Mouse (Mus musculus) forebrain, embryonic 16.5 days (tissue): ENCODE results near the gene Erich4. TPM values are rescaled to one million over a fixed set of nuclear protein-coding genes. Genes with fewer than 3 reads are reported as not detected.

ENCODE experiments used
- ATAC-seq: fragments of 200-750 bp; cut with Nextera tagmentation; 2 replicates; pipeline ENCODE4 v1.8.0; 2017; ENCODE audit warnings: mild to moderate bottlenecking, moderate library complexity
- H3K27ac ChIP-seq: fragments of 300-500 bp; sonication (generic); 2 replicates; pipeline ENCODE4 v1.5.1; 2014; ENCODE audit warnings: low read length, control low read depth
- H3K27me3 ChIP-seq: fragments of 300-500 bp; sonication (generic); replicated peaks from 2 replicates; pipeline ENCODE4 v1.6.1; 2014; ENCODE audit warnings: low read length; ENCODE audit not compliant: control insufficient read depth, insufficient read depth
- H3K36me3 ChIP-seq: fragments of 300-500 bp; sonication (generic); 2 replicates; pipeline ENCODE4 v1.6.1; 2014; ENCODE audit not compliant: control insufficient read depth, insufficient read depth
- H3K4me1 ChIP-seq: fragments of 300-500 bp; sonication (generic); replicated peaks from 2 replicates; pipeline ENCODE4 v1.6.1; 2014; ENCODE audit warnings: low read length; ENCODE audit not compliant: control insufficient read depth, insufficient read depth
- H3K4me2 ChIP-seq: fragments of 300-500 bp; sonication (generic); 2 replicates; pipeline ENCODE4 v1.6.1; 2014; ENCODE audit warnings: mild to moderate bottlenecking, low read length, control low read depth
- H3K4me3 ChIP-seq: fragments of 300-500 bp; sonication (generic); replicated peaks from 2 replicates; pipeline ENCODE4 v1.5.1; 2014; ENCODE audit warnings: mild to moderate bottlenecking, low read length, control low read depth
- H3K9ac ChIP-seq: fragments of 300-500 bp; sonication (generic); replicated peaks from 2 replicates; pipeline ENCODE4 v1.6.1; 2014; ENCODE audit warnings: low read depth, low read length, control low read depth
- H3K9me3 ChIP-seq: fragments of 300-500 bp; sonication (generic); 2 replicates; pipeline ENCODE4 v1.6.1; 2016; ENCODE audit warnings: low read length; ENCODE audit not compliant: control insufficient read depth
- WGBS: fragments of 180-500 bp; shearing (Covaris S2); extraction: QIAGEN DNeasy Blood & Tissue Kit; methylation state at CpG from one replicate; pipeline ENCODE4 v1.1.7; 2014; 5-methylcytosine and 5-hydroxymethylcytosine counted together
- polyA plus RNA-seq: library from polyadenylated mRNA; unstranded; fragments of >200 nt; fragmentation: Nextera tagmentation; extraction: Ambion mirVana; gene quantifications from 2 replicates; pipeline ENCODE4 v1.2.1, GENCODE M21; 2015

Gene Erich4
- polyA plus RNA-seq, 1 experiment from 2014 or later, result 0.39 TPM

GRCm38 (mm10) chr7:25617376-25618160, 1.9 kb upstream of the Erich4 start:
- Histone ChIP-seq H3K4me3 (no peak overlapping the region), H3K36me3 (peaks cover 4% of the 10 kb centered on the region; the same call in 1 of the 2 replicates), H3K9me3 (no peaks in the 10 kb centered on the region), H3K4me2 (no peak overlapping the region), H3K27ac (no peak overlapping the region), H3K9ac (no peak overlapping the region), H3K27me3 (0 out of 2 replicates have a peak, but pooled peaks cover 3% of the 10 kb centered on the region), H3K4me1 (peaks cover 3% of the 10 kb centered on the region)
- ATAC-seq, result no peak
- 82% methylated on average over 10 of the region's 10 CpGs for WGBS

- H3K4me2 ChIP-seq, result no peak overlapping the region
- H3K36me3 ChIP-seq, result no peaks in the 10 kb centered on the region
- no peak overlapping the region for H3K4me3 ChIP-seq
- H3K27ac ChIP-seq, result no peak overlapping the region
- WGBS, result 68% methylated on average over 21 of the region's 21 CpGs
- ATAC-seq, result no peak
- H3K9ac ChIP-seq, result no peak overlapping the region
- peaks cover 3% of the 10 kb centered on the region for H3K4me1 ChIP-seq
- H3K27me3 ChIP-seq, result 0 out of 2 replicates have a peak, but pooled peaks cover 3% of the 10 kb centered on the region
- no peaks in the 10 kb centered on the region for H3K9me3 ChIP-seq
These were observed 624 bp downstream of the Erich4 start for GRCm38 (mm10) chr7:25614831-25615705.

- no peaks in the 10 kb centered on the region for H3K9me3 ChIP-seq
- WGBS, result 92% methylated on average over 5 of the region's 5 CpGs
- no peak for ATAC-seq
- 0 out of 2 replicates have a peak, but pooled peaks cover 3% of the 10 kb centered on the region for H3K27me3 ChIP-seq
- no peaks in the 10 kb centered on the region for H3K36me3 ChIP-seq
- H3K9ac ChIP-seq, result no peak overlapping the region
- H3K27ac ChIP-seq, result no peak overlapping the region
- H3K4me1 ChIP-seq, result peaks cover 3% of the 10 kb centered on the region; the same call in 1 of the 2 replicates
- no peak overlapping the region for H3K4me2 ChIP-seq
- H3K4me3 ChIP-seq, result no peak overlapping the region
These were observed 1.6 kb downstream of the Erich4 start for GRCm38 (mm10) chr7:25614086-25614485.

GRCm38 (mm10) chr7:25611501-25611900, 4.2 kb downstream of the Erich4 start:
- H3K27me3 ChIP-seq, result no peaks in the 10 kb centered on the region
- no peak for ATAC-seq
- H3K27ac ChIP-seq, result no peak overlapping the region
- no peaks in the 10 kb centered on the region for H3K4me1 ChIP-seq
- no peak overlapping the region for H3K4me3 ChIP-seq
- H3K36me3 ChIP-seq, result no peaks in the 10 kb centered on the region
- no peak overlapping the region for H3K4me2 ChIP-seq
- H3K9me3 ChIP-seq, result no peaks in the 10 kb centered on the region
- 43% methylated on average over 7 of the region's 7 CpGs for WGBS
- no peak overlapping the region for H3K9ac ChIP-seq

- H3K4me1 ChIP-seq, result no peaks in the 10 kb centered on the region
- WGBS, result 44% methylated on average over 6 of the region's 6 CpGs
- ATAC-seq, result no peak
These were observed 5.6 kb downstream of the Erich4 start for GRCm38 (mm10) chr7:25610056-25610455.

GRCm38 (mm10) chr7:25607196-25607595, 8.5 kb downstream of the Erich4 start:
- no peaks in the 10 kb centered on the region for H3K27me3 ChIP-seq
- no peaks in the 10 kb centered on the region for H3K36me3 ChIP-seq
- ATAC-seq, result no peak
- 92% methylated on average over 2 of the region's 2 CpGs for WGBS
- no peak overlapping the region for H3K9ac ChIP-seq
- no peaks in the 10 kb centered on the region for H3K9me3 ChIP-seq
- no peaks in the 10 kb centered on the region for H3K4me1 ChIP-seq
- no peak overlapping the region for H3K4me3 ChIP-seq
- no peak overlapping the region for H3K27ac ChIP-seq
- H3K4me2 ChIP-seq, result no peak overlapping the region

More at GRCm38 (mm10) chr7:25610056-25610455, 5.6 kb downstream of the Erich4 start:
- Histone ChIP-seq H3K4me2 (no peak overlapping the region), H3K9me3 (no peaks in the 10 kb centered on the region), H3K27me3 (no peaks in the 10 kb centered on the region), H3K36me3 (no peaks in the 10 kb centered on the region), H3K4me3 (no peak overlapping the region), H3K9ac (no peak overlapping the region), H3K27ac (no peak overlapping the region)

GRCm38 (mm10) chr7:25606625-25607063, 9.0 kb downstream of the Erich4 start:
- ATAC-seq, result no peak
- H3K4me3 ChIP-seq, result no peak overlapping the region
- H3K4me2 ChIP-seq, result no peak overlapping the region
- H3K27ac ChIP-seq, result no peak overlapping the region
- no peak overlapping the region for H3K9ac ChIP-seq
- WGBS, result 78% methylated on average over 4 of the region's 4 CpGs
- H3K4me1 ChIP-seq, result no peaks in the 10 kb centered on the region
- no peaks in the 10 kb centered on the region for H3K27me3 ChIP-seq
- H3K9me3 ChIP-seq, result no peaks in the 10 kb centered on the region
- no peaks in the 10 kb centered on the region for H3K36me3 ChIP-seq

GRCm38 (mm10) chr7:25601346-25601745, 14.3 kb downstream of the Erich4 start:
- Histone ChIP-seq H3K4me3 (no peak overlapping the region), H3K9me3 (no peaks in the 10 kb centered on the region), H3K4me2 (no peak overlapping the region), H3K36me3 (no peaks in the 10 kb centered on the region), H3K9ac (no peak overlapping the region), H3K27ac (no peak overlapping the region), H3K27me3 (no peaks in the 10 kb centered on the region), H3K4me1 (no peaks in the 10 kb centered on the region)
- no peak for ATAC-seq
- WGBS, result 89% methylated on average over 16 of the region's 16 CpGs

GRCm38 (mm10) chr7:25600666-25601065, 15.0 kb downstream of the Erich4 start:
- Histone ChIP-seq H3K4me2 (no peak overlapping the region), H3K27ac (no peak overlapping the region), H3K36me3 (no peaks in the 10 kb centered on the region), H3K4me1 (no peaks in the 10 kb centered on the region), H3K27me3 (no peaks in the 10 kb centered on the region), H3K4me3 (no peak overlapping the region), H3K9ac (no peak overlapping the region), H3K9me3 (no peaks in the 10 kb centered on the region)
- ATAC-seq, result no peak
- 88% methylated on average over 11 of the region's 11 CpGs for WGBS
